Mouse (Mus musculus): ENCODE data around the gene Zfp523.

- no peak for TF ChIP-seq MAFK (IDR thresholded peaks at IDR 0.05; ENCODE audit: borderline replicate concordance, low read depth, low read length)
- no peak for TF ChIP-seq CTCF (IDR thresholded peaks at IDR 0.05 in 2 of 3, conservative IDR thresholded peaks at IDR 0.05 in 1 of 3; ENCODE audit: control insufficient read depth in 1 of 3, insufficient read depth in 1 of 3, low read depth in 2 of 3, low read length in 3 of 3, poor library complexity in 1 of 3, severe bottlenecking in 1 of 3)
- TF ChIP-seq GABPA (IDR thresholded peaks at IDR 0.05; ENCODE audit: low read depth, low read length), result no peak
- TF ChIP-seq ZKSCAN1 (IDR thresholded peaks at IDR 0.05; ENCODE audit: low read depth, low read length), result no peak
- no peak for TF ChIP-seq NELFE (IDR thresholded peaks at IDR 0.05; ENCODE audit: low read depth, low read length)
- no peak for TF ChIP-seq EP300 (IDR thresholded peaks at IDR 0.05; ENCODE audit: low read depth in 1 of 2, low read length in 2 of 2)
- TF ChIP-seq MEF2A (IDR thresholded peaks at IDR 0.05; ENCODE audit: extremely low read depth, insufficient replicate concordance, low read depth, low read length, poor library complexity, severe bottlenecking), result no peak
- no peak for TF ChIP-seq CHD1 (IDR thresholded peaks at IDR 0.05; ENCODE audit: low read depth, low read length)
- TF ChIP-seq E2F4 (IDR thresholded peaks at IDR 0.05; ENCODE audit: borderline replicate concordance, low read depth, low read length), result no peak
- no peak for TF ChIP-seq GATA1 (IDR thresholded peaks at IDR 0.05; ENCODE audit: low read depth, low read length)
- no peak for TF ChIP-seq NRF1 (IDR thresholded peaks at IDR 0.05; ENCODE audit: insufficient read depth, low read depth, low read length, poor library complexity, severe bottlenecking)
- no peak for TF ChIP-seq POLR2A (IDR thresholded peaks at IDR 0.05; ENCODE audit: control insufficient read depth in 1 of 2, insufficient read depth in 1 of 2, low read depth in 1 of 2, low read length in 2 of 2, poor library complexity in 1 of 2)
Measured at GRCm38 (mm10) chr17:28193559-28193958, 16.6 kb downstream of the Zfp523 start.
